In genomic region chr11:96767096-96767495, GRCm38 (mm10) we compare ENCODE assay signal across 10 mouse cellular contexts. TPM values are rescaled to one million over a fixed set of nuclear protein-coding genes. Genes with fewer than 3 reads are reported as not detected.
DNase-seq lines count a peak whose midpoint lies in the region; ATAC-seq and TF ChIP-seq lines count a peak whose summit lies in the region.
"Had no signal": no experiment of that assay in that cellular context is flagged by ENCODE, and none has a peak within 500 bp of the region (broad histone marks: within the 10 kb centered on the region; RNA-seq: fewer than 3 reads in every experiment).

No protein-coding gene starts in this region.

- TF ChIP-seq CTCF in brain, embryonic 14.5 days (IDR thresholded peaks at IDR 0.05; ENCODE audit: borderline replicate concordance, extremely low read depth, insufficient read depth, insufficient read length) = no peak

- DNase-seq in heart, adult 11 months = peak; percentile 83
- DNase-seq in brain, embryonic 14.5 days (ENCODE audit: low read depth) = peak; percentile 86
- DNase-seq in natural killer cell, adult 2 months (ENCODE audit: low spot score in 2 of 2) = no peak
- no peak for DNase-seq in kidney, postnatal 14 days

- H3K4me3 ChIP-seq in heart, embryonic 12.5 days = no peak overlapping the region
- no peak overlapping the region for H3K4me3 ChIP-seq in forebrain, embryonic 16.5 days (replicated peaks; ENCODE audit: low read length)
- H3K4me3 ChIP-seq in midbrain, embryonic 16.5 days (ENCODE audit: low read depth, low read length) = no peak overlapping the region
- H3K4me3 ChIP-seq in intestine, embryonic 16.5 days (ENCODE audit: low read length) = no peak overlapping the region

- H3K27ac ChIP-seq in heart, embryonic 12.5 days (ENCODE audit: poor library complexity, severe bottlenecking) = no peak overlapping the region
- peak overlapping the region; percentile 63 for H3K27ac ChIP-seq in forebrain, embryonic 16.5 days (ENCODE audit: low read length)
- H3K27ac ChIP-seq in midbrain, embryonic 16.5 days (ENCODE audit: low read length) = peak overlapping the region; percentile 24; the same call in 1 of the 2 replicates
- H3K27ac ChIP-seq in intestine, embryonic 16.5 days (ENCODE audit: low read length) = no peak overlapping the region

- H3K9ac ChIP-seq in heart, embryonic 12.5 days = no peak overlapping the region
- H3K9ac ChIP-seq in forebrain, embryonic 16.5 days (replicated peaks; ENCODE audit: low read depth, low read length) = no peak overlapping the region
- no peak overlapping the region for H3K9ac ChIP-seq in midbrain, embryonic 16.5 days (ENCODE audit: low read depth, low read length)
- H3K9ac ChIP-seq in intestine, embryonic 16.5 days (ENCODE audit: low read depth, low read length) = no peak overlapping the region

- H3K4me2 ChIP-seq in heart, embryonic 12.5 days = no peak overlapping the region
- H3K4me2 ChIP-seq in forebrain, embryonic 16.5 days (ENCODE audit: low read length) = no peak overlapping the region
- no peak overlapping the region for H3K4me2 ChIP-seq in midbrain, embryonic 16.5 days (ENCODE audit: low read length)
- H3K4me2 ChIP-seq in intestine, embryonic 16.5 days (ENCODE audit: low read depth, low read length) = no peak overlapping the region
- H3K4me2 ChIP-seq: liver, embryonic 11.5 days had no signal

- TF ChIP-seq POLR2A in brain, embryonic 14.5 days (IDR thresholded peaks at IDR 0.05; ENCODE audit: borderline replicate concordance, extremely low read depth, insufficient read depth, insufficient read length, poor library complexity, severe bottlenecking) = no peak

- H3K27me3 ChIP-seq in heart, embryonic 12.5 days (replicated peaks) = no peaks in the 10 kb centered on the region
- H3K27me3 ChIP-seq in forebrain, embryonic 16.5 days (replicated peaks; ENCODE audit: control insufficient read depth, insufficient read depth, low read length) = no peaks in the 10 kb centered on the region
- no peaks in the 10 kb centered on the region for H3K27me3 ChIP-seq in midbrain, embryonic 16.5 days (ENCODE audit: control insufficient read depth, insufficient read depth, low read depth, low read length)
- H3K27me3 ChIP-seq in intestine, embryonic 16.5 days (replicated peaks; ENCODE audit: control insufficient read depth, insufficient read depth, low read length) = no peaks in the 10 kb centered on the region

- no peak for ATAC-seq in heart, embryonic 12.5 days (ENCODE audit: insufficient number of reproducible peaks, low FRiP score)
- ATAC-seq in forebrain, embryonic 16.5 days = peak; percentile 74
- peak; percentile 59 for ATAC-seq in midbrain, embryonic 16.5 days
- no peak for ATAC-seq in intestine, embryonic 16.5 days
- ATAC-seq: inflammation-experienced regulatory T-cells, adult 6 months had no signal

- H3K4me1 ChIP-seq in heart, embryonic 12.5 days (replicated peaks) = 0 out of 2 replicates have a peak, but pooled peaks cover 6% of the 10 kb centered on the region
- H3K4me1 ChIP-seq in forebrain, embryonic 16.5 days (replicated peaks; ENCODE audit: control insufficient read depth, insufficient read depth, low read length) = peaks cover 18% of the 10 kb centered on the region
- H3K4me1 ChIP-seq in midbrain, embryonic 16.5 days (ENCODE audit: control insufficient read depth, insufficient read depth, low read length) = peaks cover 9% of the 10 kb centered on the region; the same call in 1 of the 2 replicates
- 0 out of 2 replicates have a peak, but pooled peaks cover 6% of the 10 kb centered on the region for H3K4me1 ChIP-seq in intestine, embryonic 16.5 days (ENCODE audit: control insufficient read depth, insufficient read depth, low read length)

- no peaks in the 10 kb centered on the region for H3K9me3 ChIP-seq in heart, embryonic 12.5 days (replicated peaks)
- H3K9me3 ChIP-seq in forebrain, embryonic 16.5 days (ENCODE audit: control insufficient read depth, low read length) = no peaks in the 10 kb centered on the region
- no peaks in the 10 kb centered on the region for H3K9me3 ChIP-seq in midbrain, embryonic 16.5 days (replicated peaks; ENCODE audit: control insufficient read depth, low read length, poor library complexity, severe bottlenecking)
- H3K9me3 ChIP-seq in intestine, embryonic 16.5 days (ENCODE audit: control insufficient read depth, low read length) = no peaks in the 10 kb centered on the region

- peaks cover 45% of the 10 kb centered on the region for H3K36me3 ChIP-seq in heart, embryonic 12.5 days
- H3K36me3 ChIP-seq in forebrain, embryonic 16.5 days (ENCODE audit: control insufficient read depth, insufficient read depth) = peaks cover 16% of the 10 kb centered on the region
- H3K36me3 ChIP-seq in midbrain, embryonic 16.5 days (ENCODE audit: control insufficient read depth, insufficient read depth, low read length) = peaks cover 14% of the 10 kb centered on the region
- H3K36me3 ChIP-seq in intestine, embryonic 16.5 days (ENCODE audit: control insufficient read depth, insufficient read depth, low read length) = 0 out of 2 replicates have a peak, but pooled peaks cover 12% of the 10 kb centered on the region

- WGBS in heart, embryonic 12.5 days = 64% methylated on average over 7 of the region's 7 CpGs
- WGBS in forebrain, embryonic 16.5 days = 12% methylated on average over 7 of the region's 7 CpGs
- WGBS in midbrain, embryonic 16.5 days = 12% methylated on average over 7 of the region's 7 CpGs
- WGBS in intestine, embryonic 16.5 days = 61% methylated on average over 7 of the region's 7 CpGs

RNA-seq across cellular contexts. Expression of gene Snx11, which starts 10.3 kb away (rescaled TPM):
- polyA plus RNA-seq in heart, embryonic 12.5 days (2016; fragmentation: Nextera tagmentation; extraction: Ambion mirVana) = 14.3 and 14.7 TPM in 2 replicates
- 54.8 and 60.8 TPM in 2 replicates for polyA plus RNA-seq in brain, embryonic 14.5 days (2012; rRNA removed)
- polyA plus RNA-seq in forebrain, embryonic 16.5 days (2015; fragmentation: Nextera tagmentation; extraction: Ambion mirVana) = 43.1 and 44.1 TPM in 2 replicates
- polyA plus RNA-seq in midbrain, embryonic 16.5 days (2015; fragmentation: Nextera tagmentation; extraction: Ambion mirVana) = 46.7 TPM in 2 replicates
- polyA plus RNA-seq in intestine, embryonic 16.5 days (2015; fragmentation: Nextera tagmentation; extraction: Ambion mirVana) = 11.8 and 13.1 TPM in 2 replicates

RNA-seq across cellular contexts. Expression of gene Cbx1, which starts 21.8 kb away (rescaled TPM):
- 57.9 and 61.0 TPM in 2 replicates for polyA plus RNA-seq in heart, embryonic 12.5 days (2016; fragmentation: Nextera tagmentation; extraction: Ambion mirVana)
- polyA plus RNA-seq in brain, embryonic 14.5 days (2012; rRNA removed) = 79.2 and 79.7 TPM in 2 replicates
- 87.7 and 93.3 TPM in 2 replicates for polyA plus RNA-seq in forebrain, embryonic 16.5 days (2015; fragmentation: Nextera tagmentation; extraction: Ambion mirVana)
- 56.2 and 66.3 TPM in 2 replicates for polyA plus RNA-seq in midbrain, embryonic 16.5 days (2015; fragmentation: Nextera tagmentation; extraction: Ambion mirVana)
- polyA plus RNA-seq in intestine, embryonic 16.5 days (2015; fragmentation: Nextera tagmentation; extraction: Ambion mirVana) = 65.1 and 74.5 TPM in 2 replicates

Comparison
In these comparisons a context has a peak if more than half of its experiments do, and no peak if none do; other contexts are left out.
1. DNase-seq: peak in heart, adult 11 months (single experiment) and brain, embryonic 14.5 days (single experiment); none in natural killer cell, adult 2 months (0 of 2) and kidney, postnatal 14 days (single experiment).
2. ATAC-seq: peak in forebrain, embryonic 16.5 days (single experiment) and midbrain, embryonic 16.5 days (single experiment); none in heart, embryonic 12.5 days (single experiment) and intestine, embryonic 16.5 days (single experiment).
3. H3K27ac ChIP-seq: peak in forebrain, embryonic 16.5 days (single experiment) and midbrain, embryonic 16.5 days (single experiment); none in heart, embryonic 12.5 days (single experiment) and intestine, embryonic 16.5 days (single experiment).